Mouse (Mus musculus) left cerebral cortex, adult 18-20 months (tissue): ENCODE results near the gene Myh14. TPM values are rescaled to one million over a fixed set of nuclear protein-coding genes. Genes with fewer than 3 reads are reported as not detected.
A peak's percentile ranks its signal among the peaks of the same experiment; 100 is the strongest.

Source experiments
- DNase-seq, 2 experiments: peaks; one replicate each; pipeline ENCODE4 v3.0.0; 2021 to 2022; ENCODE audit warnings: low spot score in 2 of 2, mixed read lengths in 1 of 2
- total RNA-seq, 2 experiments: library from RNA; stranded (reverse); gene quantifications; 2 replicates each; pipeline ENCODE4 v1.2.3; 2021

Myh14 gene
- total RNA-seq, 2 experiments from 2014 or later: 22.4 to 24.4 TPM

DNA sequence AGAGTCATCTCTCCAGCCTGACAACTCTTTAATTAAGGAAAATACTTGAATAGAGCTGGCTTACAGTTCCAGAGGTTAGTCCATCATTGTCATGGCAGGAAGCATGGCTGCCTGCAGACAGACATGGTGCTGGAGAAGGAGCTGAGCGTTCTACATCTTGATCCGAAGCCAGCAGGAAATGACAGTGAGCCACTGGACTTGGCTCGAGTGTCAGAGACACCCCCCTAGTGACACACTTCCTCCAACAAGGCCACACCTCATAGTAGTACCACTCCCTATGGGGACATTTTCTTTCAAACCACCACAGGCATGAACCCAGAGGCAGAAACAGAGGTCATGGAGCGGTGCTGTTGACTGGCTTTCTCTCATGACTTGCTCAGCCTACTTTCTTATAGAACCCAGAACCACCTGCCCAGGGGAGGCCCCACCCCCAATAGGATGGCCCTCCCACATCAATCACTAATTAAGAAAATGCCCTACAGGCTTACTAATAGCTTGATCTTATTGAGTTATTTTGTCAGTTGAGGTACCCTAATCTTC lies 86.3 kb downstream of the Myh14 start:
- no peak for DNase-seq

DNA sequence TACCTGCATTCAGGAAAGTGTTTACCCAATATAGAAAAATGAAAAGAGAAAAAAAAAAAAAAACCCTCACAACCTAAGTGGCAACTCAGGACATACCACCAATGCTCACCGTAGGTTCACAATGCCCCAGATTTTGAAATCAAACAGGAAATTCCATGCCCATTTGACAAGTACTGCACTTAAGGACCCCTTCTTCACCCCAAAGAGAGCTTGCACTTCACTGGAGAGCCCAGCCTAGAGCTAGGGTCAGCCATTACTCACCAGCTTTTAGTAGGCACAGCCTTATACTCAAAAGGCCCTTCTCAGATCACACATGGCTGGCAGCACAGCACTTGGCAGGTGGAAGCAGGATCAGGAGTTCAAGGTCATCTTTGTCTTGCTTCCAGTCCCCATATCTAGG lies 87.5 kb downstream of the Myh14 start:
- no peak for DNase-seq

- no peak for DNase-seq
Observed at GRCm38 (mm10) chr7:44582709-44583108, 87.9 kb downstream of the Myh14 start.

DNA sequence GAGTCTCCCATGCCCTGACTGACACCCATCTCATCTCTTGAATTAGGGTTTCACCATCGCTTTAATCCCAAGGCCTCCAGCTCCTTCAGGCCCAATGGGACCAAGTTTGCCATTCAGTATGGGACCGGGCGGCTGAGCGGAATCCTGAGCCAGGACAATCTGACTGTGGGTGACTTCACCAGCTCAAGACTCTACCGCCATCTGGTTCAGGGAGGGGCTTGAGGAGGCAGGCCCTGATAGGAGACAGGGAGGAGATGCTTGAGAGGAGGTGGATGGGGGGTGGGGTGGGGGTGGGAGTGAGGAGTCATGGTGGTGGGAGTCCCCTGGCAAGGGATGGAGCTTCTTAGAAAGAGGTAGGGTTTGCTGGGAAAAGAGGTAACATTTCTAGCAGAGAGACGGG lies 89.0 kb downstream of the Myh14 start:
- DNase-seq: no peak

GRCm38 (mm10) chr7:44576333-44576844 lies 94.3 kb downstream of the Myh14 start:
- no peak for DNase-seq

DNA sequence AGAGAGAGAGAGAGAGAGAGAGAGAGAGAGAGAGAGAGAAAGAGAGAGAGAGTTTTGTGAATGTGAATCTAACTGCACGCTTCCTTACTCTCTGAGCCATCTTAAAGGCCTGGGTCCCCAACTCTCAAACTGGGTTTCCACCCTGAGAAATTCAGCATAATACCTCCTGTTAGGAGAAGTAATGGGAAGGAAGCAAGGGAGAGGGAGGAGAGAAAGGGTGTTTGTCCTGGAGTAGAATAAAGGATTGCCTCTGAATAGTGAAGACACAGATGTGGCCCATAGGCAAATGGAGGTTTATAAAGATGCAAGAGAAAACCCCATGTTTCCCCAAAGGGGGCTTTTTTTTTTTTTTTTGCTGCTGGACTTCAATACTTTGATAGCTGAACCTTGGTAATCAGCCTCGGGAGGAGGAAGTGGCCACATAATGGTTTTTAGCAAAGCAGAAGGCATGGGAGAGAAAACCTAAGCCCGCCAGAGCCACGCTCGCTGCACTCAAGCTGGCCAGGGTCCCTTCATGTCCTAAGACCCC lies 97.6 kb downstream of the Myh14 start:
- no peak for DNase-seq

DNA sequence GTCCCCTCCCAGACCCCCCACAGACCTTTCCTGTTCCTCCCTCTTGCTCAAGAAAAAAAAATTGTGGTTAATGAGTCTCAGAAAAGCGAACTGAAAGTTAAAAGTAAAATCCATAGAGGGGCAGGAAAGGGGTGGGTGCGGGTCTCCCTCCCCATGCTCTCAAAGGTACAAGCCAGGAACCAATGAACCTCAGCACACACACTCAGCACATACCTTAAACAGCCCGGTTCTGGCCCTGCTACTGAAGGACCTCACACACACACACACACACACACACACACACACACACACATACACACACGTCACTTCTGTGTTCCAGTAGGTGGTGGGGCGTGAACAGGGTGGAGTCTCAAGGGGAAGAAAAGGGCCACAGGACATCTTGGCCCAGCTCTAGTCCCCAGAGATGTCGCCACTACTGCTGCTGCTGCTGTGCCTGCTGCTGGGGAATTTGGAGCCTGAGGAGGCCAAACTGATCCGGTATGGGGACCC lies 98.4 kb downstream of the Myh14 start, which contains the start of gene Napsa:
Gene Napsa (plus strand): TSS at position 168 of the 489 bp plus-strand sequence.
- DNase-seq: no peak

- DNase-seq: no peak
Observed at GRCm38 (mm10) chr7:44571811-44572210, 98.8 kb downstream of the Myh14 start.

DNA sequence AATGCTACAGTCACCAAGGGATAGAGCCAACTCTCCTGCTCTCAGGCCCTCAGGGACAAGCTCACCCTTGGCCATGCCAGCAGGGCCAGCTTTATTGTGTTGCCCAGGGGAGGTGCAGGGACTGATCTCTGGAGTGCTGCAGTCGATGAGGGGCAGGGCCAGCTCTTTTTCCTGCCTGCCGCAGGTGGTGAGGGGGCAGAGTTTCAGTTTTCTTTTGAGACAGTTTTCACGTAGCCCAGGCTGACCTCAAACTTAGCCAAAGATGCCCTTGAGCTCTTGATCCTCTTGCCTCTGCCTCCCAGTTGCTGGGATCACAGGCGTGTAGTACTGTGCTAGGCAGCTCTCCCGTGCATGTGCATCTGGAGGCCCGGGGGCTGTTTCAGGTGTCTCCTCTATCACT lies 99.7 kb downstream of the Myh14 start:
- DNase-seq: no peak

DNA sequence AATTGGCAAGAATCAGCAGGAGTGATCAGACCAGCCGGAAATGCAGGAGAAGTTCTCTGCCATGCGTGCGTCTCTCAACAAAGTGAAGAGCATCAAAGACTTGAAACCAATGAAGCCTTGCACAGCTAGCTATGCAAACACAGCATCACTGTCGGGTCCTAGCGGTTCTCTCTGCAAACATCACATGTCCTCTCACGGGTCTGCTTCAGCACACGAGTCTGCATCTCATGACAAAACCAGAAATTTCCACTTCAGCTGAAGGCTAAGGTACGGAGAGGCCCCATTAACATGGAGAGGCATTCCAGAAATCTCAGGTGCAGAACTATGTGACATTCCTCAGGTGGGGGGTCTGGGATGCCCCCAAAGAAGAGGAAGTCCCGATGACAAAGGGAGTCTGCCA lies 101.8 kb downstream of the Myh14 start:
- no peak for DNase-seq

DNA sequence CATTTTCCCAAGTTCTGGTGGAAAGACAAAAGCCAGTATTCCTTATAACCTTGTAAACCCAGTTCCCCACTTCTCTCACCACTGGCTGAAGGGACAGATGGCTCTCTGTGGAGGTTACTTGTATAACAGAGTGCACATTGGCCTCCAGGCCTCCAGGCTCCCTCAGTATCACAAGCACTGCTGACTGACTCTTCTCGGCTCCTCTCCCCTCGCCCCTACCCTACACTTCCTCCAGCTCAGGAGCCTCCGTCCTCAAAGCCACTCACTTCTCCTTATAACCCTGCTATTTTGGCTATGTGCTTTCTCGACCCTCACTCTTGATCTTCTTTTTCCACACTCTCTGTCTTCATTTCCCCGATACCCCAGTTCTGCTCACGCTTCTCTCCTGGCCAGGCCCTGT lies 105.2 kb downstream of the Myh14 start:
- no peak for DNase-seq

DNA sequence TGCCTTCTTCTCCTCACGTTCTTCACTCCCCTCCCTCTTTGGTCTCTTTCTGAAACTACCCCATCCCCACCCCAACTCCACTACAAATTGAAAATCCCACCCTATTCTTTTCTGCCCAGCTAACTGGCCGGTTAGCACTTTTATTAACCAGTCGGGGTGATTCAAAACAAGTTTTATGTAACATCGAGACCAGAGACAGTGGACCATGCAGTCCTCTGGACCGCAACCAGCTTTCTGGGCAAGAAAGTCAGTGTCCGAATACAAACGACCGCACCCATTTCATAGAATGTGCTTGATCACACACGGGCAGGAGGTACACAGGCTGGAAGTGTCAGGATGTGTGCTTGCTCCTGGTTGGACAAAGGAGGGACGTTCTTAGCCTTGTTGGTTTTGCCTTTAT lies 106.2 kb downstream of the Myh14 start:
- no peak for DNase-seq

DNA sequence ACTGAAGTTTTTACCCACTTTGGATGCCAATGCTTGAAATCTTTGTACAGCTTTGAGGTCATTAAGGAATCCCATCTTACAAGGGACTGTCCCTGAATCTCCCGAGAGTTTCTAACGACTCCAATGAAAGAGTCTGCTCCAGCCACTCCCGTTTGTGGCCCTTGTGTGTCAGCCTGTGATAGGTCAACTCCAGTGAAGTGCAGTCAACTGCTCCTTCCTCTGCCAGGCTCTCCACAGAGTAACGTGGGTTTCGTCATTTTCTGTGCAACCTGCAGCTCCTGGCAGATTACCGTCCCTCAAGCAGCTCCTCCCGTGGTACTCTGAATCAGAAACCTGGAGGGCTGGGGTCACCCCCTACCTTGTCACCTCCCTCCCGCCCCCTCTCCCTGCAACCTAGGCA lies 107.4 kb downstream of the Myh14 start:
- DNase-seq: no peak

DNA sequence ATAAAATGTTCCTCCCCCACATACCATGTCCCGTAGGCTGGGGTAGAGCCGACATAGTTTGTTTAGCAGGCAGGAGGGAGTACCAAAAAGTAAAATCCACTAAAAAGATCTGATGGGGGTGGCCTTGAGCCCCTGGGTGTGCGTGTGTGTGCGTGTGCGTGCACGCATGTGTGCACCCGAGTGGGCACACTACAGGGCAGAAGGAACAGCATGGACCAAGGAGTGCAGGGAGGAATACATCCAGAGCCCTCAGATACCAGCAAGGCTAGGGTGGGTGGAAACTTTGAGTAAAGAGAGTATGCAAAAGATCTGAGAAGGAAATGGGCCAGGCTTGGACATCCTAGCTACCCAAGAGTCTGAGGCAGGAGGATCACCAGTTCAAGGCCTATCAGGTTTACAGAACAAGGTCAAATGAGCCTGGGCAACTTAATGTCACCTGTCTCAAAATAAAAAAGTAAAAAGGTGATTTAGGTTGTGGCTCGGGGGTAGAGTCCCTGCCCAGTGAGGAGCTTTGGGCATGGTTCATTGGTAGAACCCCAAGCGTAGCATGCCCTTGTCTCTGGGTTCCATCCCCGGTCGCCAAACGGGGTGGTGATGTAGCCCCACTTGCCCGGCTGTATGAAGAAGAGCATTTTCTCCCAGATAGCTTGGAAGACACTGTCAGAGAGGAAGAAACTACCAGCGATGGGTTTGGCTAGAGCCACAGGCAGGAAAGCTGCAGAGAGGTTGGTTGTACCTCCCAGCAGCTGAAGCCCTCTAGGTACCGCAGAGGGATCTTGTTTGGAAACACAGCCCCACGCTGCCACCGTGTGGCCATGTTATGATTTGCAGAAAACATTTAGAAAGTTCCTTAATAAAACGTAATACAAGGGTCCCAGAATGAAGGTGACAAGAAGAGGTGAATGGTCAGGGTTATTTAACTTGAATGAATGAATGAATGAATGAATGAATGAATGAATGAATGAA lies 109.9 kb downstream of the Myh14 start:
- peak; percentile 72 to 73 for DNase-seq

DNA sequence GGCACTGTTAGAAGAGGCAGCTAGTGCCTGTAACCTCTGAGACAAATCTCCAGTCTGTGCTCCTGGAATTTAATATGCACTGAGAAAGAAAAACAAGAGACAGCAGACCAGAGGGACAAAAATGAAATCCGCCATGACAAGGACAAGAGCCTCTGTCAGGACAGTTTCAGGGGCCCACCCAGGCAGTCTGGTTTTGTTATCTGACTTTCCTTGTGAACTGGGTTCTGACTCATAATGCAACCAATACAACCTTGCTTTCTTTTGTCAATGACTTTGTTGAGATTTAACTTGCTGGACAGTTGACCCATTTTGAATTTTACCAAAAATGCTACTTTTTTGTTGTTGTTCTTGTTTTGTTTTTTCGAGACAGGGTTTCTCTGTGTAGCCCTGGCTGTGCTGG lies 113.0 kb downstream of the Myh14 start:
- no peak for DNase-seq

Other genes starting within 250 kb of the Myh14 start
- 100 to 1,000 TPM; 284 to 289 TPM for gene Lrrc4b, start 241.8 kb downstream of the Myh14 start, total RNA-seq
- gene Aspdh, start 205.5 kb downstream of the Myh14 start, total RNA-seq: 1 to 10 TPM; 5.0 to 5.6 TPM
- 10 to 100 TPM; 76.7 to 77.9 TPM for gene Josd2, start 202.9 kb downstream of the Myh14 start, total RNA-seq
- gene Emc10, start 174.3 kb downstream of the Myh14 start, total RNA-seq: 100 to 1,000 TPM; 206 to 210 TPM
- 10 to 100 TPM; 15.1 to 15.5 TPM for gene Fam71e1, start 174.3 kb downstream of the Myh14 start, total RNA-seq
- gene Mybpc2, start 146.2 kb downstream of the Myh14 start, total RNA-seq: under 1 TPM; 0.12 to 0.28 TPM
- under 1 TPM; 0.12 to 0.21 TPM for gene Spib, start 138.8 kb downstream of the Myh14 start, total RNA-seq
- gene Pold1, start 122.0 kb downstream of the Myh14 start, total RNA-seq: 10 to 100 TPM in 1 of 2 experiments, 1 to 10 TPM in 1; 9.7 to 10.8 TPM
- 10 to 100 TPM; 75.2 to 85.6 TPM for gene Nr1h2, start 116.9 kb downstream of the Myh14 start, total RNA-seq
- under 1 TPM in 1 of 2 experiments, not detected in 1; 0.37 TPM for gene Napsa, start 98.5 kb downstream of the Myh14 start, total RNA-seq
- gene Kcnc3, start 80.2 kb downstream of the Myh14 start, total RNA-seq: 100 to 1,000 TPM in 1 of 2 experiments, 10 to 100 TPM in 1; 94.5 to 111 TPM
- gene Izumo2, start 37.9 kb upstream of the Myh14 start, total RNA-seq: not detected
- 10 to 100 TPM; 25.5 to 26.5 TPM for gene Vrk3, start 77.6 kb upstream of the Myh14 start, total RNA-seq
- under 1 TPM; 0.23 to 0.89 TPM for gene Zfp473, start 80.2 kb upstream of the Myh14 start, total RNA-seq
- gene Nup62, start 145.2 kb upstream of the Myh14 start, total RNA-seq: 10 to 100 TPM; 33.0 to 38.1 TPM
- 1 to 10 TPM; 1.8 to 2.3 TPM for gene Il4i1, start 145.5 kb upstream of the Myh14 start, total RNA-seq
- 10 to 100 TPM; 21.2 to 27.8 TPM for gene Atf5, start 145.8 kb upstream of the Myh14 start, total RNA-seq
- 10 to 100 TPM; 67.9 to 70.1 TPM for gene Akt1s1, start 178.1 kb upstream of the Myh14 start, total RNA-seq
- gene Tbc1d17, start 178.2 kb upstream of the Myh14 start, total RNA-seq: 10 to 100 TPM; 70.4 to 89.3 TPM
- gene Pnkp, start 186.3 kb upstream of the Myh14 start, total RNA-seq: 10 to 100 TPM; 27.1 to 27.7 TPM
- gene Ptov1, start 198.9 kb upstream of the Myh14 start, total RNA-seq: 100 to 1,000 TPM; 280 to 295 TPM
- gene Med25, start 221.9 kb upstream of the Myh14 start, total RNA-seq: 10 to 100 TPM; 85.9 to 94.9 TPM
- gene Fuz, start 225.2 kb upstream of the Myh14 start, total RNA-seq: 10 to 100 TPM; 22.2 to 24.2 TPM